19 mouse cellular contexts compared by ENCODE assay signal in genomic region chr2:102993841-102994607, GRCm38 (mm10).
"Had no signal": no experiment of that assay in that cellular context is flagged by ENCODE, and none has a peak within 500 bp of the region (broad histone marks: within the 10 kb centered on the region; RNA-seq: fewer than 3 reads in every experiment).

No protein-coding gene starts in this region.

- H3K4me1 ChIP-seq: stomach, embryonic 15.5 days had no signal

- ATAC-seq: lung, postnatal 0 days; midbrain, embryonic 15.5 days had no signal

- H3K9ac ChIP-seq: limb, embryonic 13.5 days; lung, embryonic 14.5 days; midbrain, embryonic 12.5 days; midbrain, embryonic 15.5 days; neural tube, embryonic 12.5 days; neural tube, embryonic 15.5 days; stomach, embryonic 15.5 days had no signal

- DNase-seq: kidney, adult 18-20 months; kidney, postnatal 25 days; layer of hippocampus, adult 9-11 months; lung, embryonic 14.5 days; right cerebral cortex, adult 18-20 months; right cerebral cortex, postnatal 25 days; spleen, adult 18-20 months; thymus, postnatal 25 days had no signal

- H3K27me3 ChIP-seq: limb, embryonic 13.5 days; midbrain, embryonic 12.5 days; midbrain, embryonic 15.5 days; neural tube, embryonic 12.5 days; neural tube, embryonic 15.5 days; stomach, embryonic 15.5 days had no signal

- H3K9me3 ChIP-seq: limb, embryonic 10.5 days; limb, embryonic 13.5 days; midbrain, embryonic 12.5 days; midbrain, embryonic 15.5 days; neural tube, embryonic 12.5 days; neural tube, embryonic 15.5 days; stomach, embryonic 15.5 days had no signal

- H3K27ac ChIP-seq: kidney, postnatal 0 days; layer of hippocampus, adult 2 months; limb, embryonic 10.5 days; limb, embryonic 13.5 days; macrophage; midbrain, embryonic 12.5 days; midbrain, embryonic 15.5 days; neural tube, embryonic 12.5 days; neural tube, embryonic 15.5 days; stomach, embryonic 15.5 days had no signal

- H3K4me2 ChIP-seq: limb, embryonic 13.5 days; lung, embryonic 14.5 days; midbrain, embryonic 12.5 days; midbrain, embryonic 15.5 days; neural tube, embryonic 12.5 days; neural tube, embryonic 15.5 days; stomach, embryonic 15.5 days had no signal

- H3K4me3 ChIP-seq: layer of hippocampus, adult 2 months; limb, embryonic 10.5 days; limb, embryonic 13.5 days; midbrain, embryonic 12.5 days; midbrain, embryonic 15.5 days; neural tube, embryonic 12.5 days; neural tube, embryonic 15.5 days; stomach, embryonic 15.5 days had no signal

- H3K36me3 ChIP-seq: limb, embryonic 10.5 days; limb, embryonic 13.5 days; midbrain, embryonic 12.5 days; midbrain, embryonic 15.5 days; neural tube, embryonic 12.5 days; neural tube, embryonic 15.5 days; stomach, embryonic 15.5 days had no signal
